11 mouse cellular contexts compared by ENCODE assay signal in genomic region chr12:58652701-58653100, GRCm38 (mm10).
"Had no signal": no experiment of that assay in that cellular context is flagged by ENCODE, and none has a peak within 500 bp of the region (broad histone marks: within the 10 kb centered on the region; RNA-seq: fewer than 3 reads in every experiment).

No protein-coding gene starts in this region.

- H3K27ac ChIP-seq: liver, embryonic 15.5 days; stomach, embryonic 15.5 days had no signal

- ATAC-seq: lung, postnatal 0 days had no signal

- H3K36me3 ChIP-seq: liver, embryonic 15.5 days; stomach, embryonic 15.5 days had no signal

- H3K4me1 ChIP-seq: liver, embryonic 15.5 days; stomach, embryonic 15.5 days had no signal

- H3K4me2 ChIP-seq: liver, embryonic 11.5 days; liver, embryonic 15.5 days; stomach, embryonic 15.5 days had no signal

- H3K9me3 ChIP-seq: liver, embryonic 15.5 days; stomach, embryonic 15.5 days had no signal

- H3K9ac ChIP-seq: liver, embryonic 15.5 days; stomach, embryonic 15.5 days had no signal

- DNase-seq: kidney, adult 8-10 months; kidney, postnatal 25 days; lung, adult 2 months; lung, postnatal 36 days; right cerebral cortex, postnatal 14 days; thymus, adult 2 months; thymus, postnatal 36 days had no signal

- H3K4me3 ChIP-seq: liver, embryonic 15.5 days; stomach, embryonic 15.5 days had no signal

- H3K27me3 ChIP-seq: liver, embryonic 15.5 days; stomach, embryonic 15.5 days had no signal
